Mouse (Mus musculus) gastrocnemius, adult 2 months (tissue): ENCODE results near the gene Hmgcl. TPM values are rescaled to one million over a fixed set of nuclear protein-coding genes. Genes with fewer than 3 reads are reported as not detected.

Experiments
- DNase-seq: peaks from one replicate; pipeline ENCODE4 v3.0.0; 2022
- H3K27ac ChIP-seq: fragments of 200-600 bp; 2 replicates; pipeline ENCODE4 v1.8.1; 2022; ENCODE audit warnings: mild to moderate bottlenecking
- H3K4me3 ChIP-seq: fragments of 200-600 bp; 2 replicates; pipeline ENCODE4 v1.8.1; 2022; ENCODE audit warnings: mild to moderate bottlenecking, moderate library complexity
- CTCF ChIP-seq: fragments of 200-600 bp; IDR thresholded peaks from 2 replicates; pipeline ENCODE4 v1.8.1; 2022; ENCODE audit warnings: antibody characterized with exemption, mild to moderate bottlenecking, moderate library complexity
- intact Hi-C: fragments of 180-260 bp; cut with DNase I; formaldehyde crosslinking; loops from one replicate; pipeline ENCODE4 v1.15.1; 2025
- total RNA-seq, 2 experiments: library from RNA; stranded (reverse); gene quantifications; 2 replicates each; pipeline ENCODE4 v1.2.3; 2021

The Hmgcl gene
- total RNA-seq, 2 experiments from 2014 or later: 31.7 to 43.4 TPM

DNA sequence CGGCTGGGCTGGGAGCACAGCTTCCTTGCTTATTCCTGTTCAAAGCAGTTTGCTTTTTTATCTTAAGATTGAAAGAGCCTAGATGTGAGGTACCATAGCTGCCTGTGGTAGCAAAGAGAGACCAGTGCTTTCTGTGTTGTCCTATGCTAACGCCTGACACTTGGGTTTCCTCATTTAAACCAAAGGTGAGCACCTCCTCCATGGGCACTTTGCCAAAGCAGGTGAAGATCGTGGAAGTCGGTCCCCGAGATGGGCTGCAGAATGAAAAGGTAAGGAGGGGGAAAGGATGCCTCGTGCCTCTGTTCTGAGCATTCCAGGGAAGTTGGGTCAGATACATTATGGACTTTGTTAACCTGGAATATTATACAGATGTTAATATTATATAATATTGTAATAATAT is 4.1 kb downstream of the Hmgcl start:
- DNase-seq: no peak
- Histone ChIP-seq H3K4me3 (no peak overlapping the region), H3K27ac (peak overlapping the region; percentile 93)
- intact Hi-C loops: no loop called here
- no peak for TF ChIP-seq CTCF

- Histone ChIP-seq H3K4me3 (no peak overlapping the region), H3K27ac (no peak overlapping the region)
- intact Hi-C loops: no loop called here
- no peak for DNase-seq
- TF ChIP-seq CTCF: peak; percentile 37; the same call in 1 of the 2 replicates
These were observed 5.3 kb downstream of the Hmgcl start for GRCm38 (mm10) chr4:135951505-135951904.

- DNase-seq: no peak
- Histone ChIP-seq H3K4me3 (no peak overlapping the region), H3K27ac (no peak overlapping the region)
- TF ChIP-seq CTCF: no peak
- intact Hi-C loops: no loop called here
These were observed 6.9 kb downstream of the Hmgcl start for GRCm38 (mm10) chr4:135953179-135953578.

DNA sequence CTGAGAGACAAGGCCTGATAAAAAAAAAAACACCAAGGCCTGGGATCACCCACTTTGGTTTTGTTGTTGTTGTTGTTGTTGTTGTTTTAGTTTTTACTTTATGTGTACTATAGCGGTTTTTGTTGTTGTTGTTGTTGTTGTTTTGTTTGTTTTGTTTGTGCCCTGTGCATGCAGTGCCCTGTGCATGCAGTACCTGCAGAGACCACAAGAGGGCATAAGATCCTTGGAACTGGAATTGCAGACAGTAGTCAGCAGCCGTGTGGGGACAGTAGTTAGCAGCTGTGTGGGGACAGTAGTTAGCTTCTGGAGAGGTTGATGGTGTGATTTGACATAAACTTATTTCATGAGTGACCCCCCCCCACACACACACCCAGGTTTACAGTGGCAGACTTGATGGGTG is 8.0 kb downstream of the Hmgcl start:
- TF ChIP-seq CTCF: peak; percentile 91
- intact Hi-C loops: no loop called here
- DNase-seq: peak; percentile 78
- H3K27ac ChIP-seq: no peak overlapping the region; the same call in 1 of the 2 replicates
- H3K4me3 ChIP-seq: no peak overlapping the region

DNA sequence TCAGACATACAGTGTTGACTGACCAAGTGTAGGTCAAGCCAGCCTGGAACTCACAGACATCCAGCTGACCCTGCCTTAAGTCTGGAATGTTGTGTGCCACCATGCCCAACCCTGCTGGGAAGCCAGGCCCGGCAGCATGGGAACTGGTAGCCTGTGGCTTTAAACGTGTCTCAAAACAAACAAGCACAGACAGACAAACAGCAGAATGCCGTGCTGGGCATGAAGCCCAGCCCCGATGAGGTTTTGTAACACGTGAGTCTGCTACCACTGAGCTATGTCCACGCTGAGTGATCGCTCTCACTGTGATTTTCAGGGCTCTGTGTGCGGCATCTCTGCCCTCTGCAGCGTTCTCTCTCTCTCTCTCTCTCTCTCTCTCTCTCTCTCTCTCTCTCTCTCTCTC is 9.6 kb downstream of the Hmgcl start:
- DNase-seq: no peak
- no peak overlapping the region for H3K4me3 ChIP-seq
- no peak overlapping the region for H3K27ac ChIP-seq
- no peak for TF ChIP-seq CTCF
- intact Hi-C loops: no loop called here

GRCm38 (mm10) chr4:135958354-135958753 is 12.1 kb downstream of the Hmgcl start:
- intact Hi-C loops: no loop called here
- no peak overlapping the region for H3K27ac ChIP-seq
- TF ChIP-seq CTCF: no peak
- no peak for DNase-seq
- no peak overlapping the region for H3K4me3 ChIP-seq

GRCm38 (mm10) chr4:135960717-135961116 is 14.5 kb downstream of the Hmgcl start:
- Histone ChIP-seq H3K27ac (no peak overlapping the region), H3K4me3 (no peak overlapping the region)
- intact Hi-C loops: no loop called here
- DNase-seq: peak; percentile 84
- TF ChIP-seq CTCF: peak; percentile 92

GRCm38 (mm10) chr4:135961709-135962108 is 15.5 kb downstream of the Hmgcl start:
- Histone ChIP-seq H3K27ac (no peak overlapping the region), H3K4me3 (no peak overlapping the region)
- TF ChIP-seq CTCF: no peak
- intact Hi-C loops: no loop called here
- no peak for DNase-seq

DNA sequence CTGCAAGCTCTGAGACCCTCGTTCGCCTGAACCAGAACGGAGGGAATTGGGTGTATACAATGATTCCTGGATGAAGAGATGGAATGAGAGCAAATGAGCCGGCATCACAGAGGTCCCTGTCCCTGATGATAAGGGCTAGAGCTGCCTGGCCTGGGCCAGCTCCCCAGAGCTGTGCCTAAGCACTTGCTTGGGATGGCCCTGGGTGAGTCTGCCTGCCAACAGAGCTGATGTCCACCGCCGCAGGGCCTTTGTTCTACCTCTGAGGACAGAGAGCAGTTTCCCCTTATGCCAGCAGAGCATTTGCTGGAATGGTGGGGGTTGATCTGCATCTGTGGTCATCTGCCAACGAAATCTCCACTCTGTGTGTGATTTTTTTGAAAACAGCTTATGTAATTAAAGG is 15.9 kb downstream of the Hmgcl start:
- intact Hi-C loops: no loop called here
- Histone ChIP-seq H3K4me3 (no peak overlapping the region), H3K27ac (peak overlapping the region; percentile 95; the same call in 1 of the 2 replicates)
- no peak for DNase-seq
- TF ChIP-seq CTCF: no peak

DNA sequence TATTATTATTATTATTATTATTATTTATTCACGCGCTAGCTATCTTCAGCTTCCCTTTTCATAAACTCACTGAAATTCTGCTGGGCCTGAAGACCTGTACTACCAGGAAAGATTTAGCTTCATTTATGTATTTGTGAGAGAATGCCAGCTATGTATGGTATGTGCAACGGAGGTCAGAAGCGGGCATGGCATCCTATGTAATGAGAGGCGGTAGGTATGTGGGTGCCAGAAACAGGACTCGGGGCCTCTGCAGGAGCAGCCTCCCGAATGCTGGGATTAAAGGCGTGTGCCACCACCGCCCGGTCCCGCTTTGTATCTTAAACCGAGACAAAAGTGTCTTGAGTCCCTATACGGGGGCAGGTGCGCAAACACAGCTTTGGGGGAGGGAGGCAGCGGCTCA is 16.7 kb downstream of the Hmgcl start:
- intact Hi-C loops: no loop called here
- DNase-seq: no peak
- peak overlapping the region; percentile 95 for H3K27ac ChIP-seq
- TF ChIP-seq CTCF: no peak
- H3K4me3 ChIP-seq: peak overlapping the region; percentile 88

GRCm38 (mm10) chr4:135963457-135964193 is 17.4 kb downstream of the Hmgcl start, which contains the start of gene Gale:
Gene Gale (plus strand): TSS chr4:135963727.
- intact Hi-C loops: no loop called here
- Histone ChIP-seq H3K4me3 (peak within 1 kb of the TSS; percentile 88), H3K27ac (peak within 1 kb of the TSS; percentile 95)
- peak; percentile 97 for DNase-seq
- TF ChIP-seq CTCF: no peak

DNA sequence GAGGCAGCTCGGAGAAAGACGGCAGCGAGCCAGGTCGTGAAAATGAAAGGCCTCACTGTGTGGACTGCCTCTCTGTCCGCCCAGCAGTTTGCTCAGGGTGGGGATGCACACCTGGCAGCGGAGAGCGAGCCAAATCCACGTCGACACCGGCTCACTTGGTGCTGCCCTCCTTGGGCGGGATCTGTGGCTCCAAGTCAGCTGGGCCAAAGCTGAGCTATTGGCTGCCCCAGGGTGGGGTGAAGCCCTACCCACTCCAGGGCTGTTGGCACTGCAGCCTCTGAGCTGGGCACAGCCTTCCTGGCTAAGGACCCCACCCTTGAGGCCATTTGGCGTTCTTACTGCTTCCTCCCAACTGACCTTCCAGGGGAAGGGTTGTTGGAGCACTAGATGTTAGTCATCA is 18.2 kb downstream of the Hmgcl start:
- peak; percentile 67 for DNase-seq
- no peak for TF ChIP-seq CTCF
- Histone ChIP-seq H3K4me3 (peak overlapping the region; percentile 88), H3K27ac (peak overlapping the region; percentile 95)
- intact Hi-C loops: no loop called here

GRCm38 (mm10) chr4:135965113-135965512 is 18.9 kb downstream of the Hmgcl start:
- Histone ChIP-seq H3K4me3 (no peak overlapping the region), H3K27ac (peak overlapping the region; percentile 95; the same call in 1 of the 2 replicates)
- DNase-seq: no peak
- intact Hi-C loops: no loop called here
- TF ChIP-seq CTCF: no peak

- intact Hi-C loops: no loop called here
- no peak overlapping the region for H3K27ac ChIP-seq
- TF ChIP-seq CTCF: no peak
- DNase-seq: no peak
- H3K4me3 ChIP-seq: no peak overlapping the region
These were observed 20.0 kb downstream of the Hmgcl start for GRCm38 (mm10) chr4:135966283-135966682.
